Mouse (Mus musculus) heart, postnatal 0 days (tissue): ENCODE measurements around the gene Defb43.
A peak's percentile ranks its signal among the peaks of the same experiment; 100 is the strongest.

Source experiments
- CTCF ChIP-seq: IDR thresholded peaks from 2 replicates; pipeline ENCODE4 v1.5.1; 2016; ENCODE audit warnings: antibody characterized with exemption, control low read depth, low read depth
- EP300 ChIP-seq: IDR thresholded peaks from 2 replicates; pipeline ENCODE4 v1.6.1; 2016; ENCODE audit warnings: antibody characterized with exemption, low read depth

DNA sequence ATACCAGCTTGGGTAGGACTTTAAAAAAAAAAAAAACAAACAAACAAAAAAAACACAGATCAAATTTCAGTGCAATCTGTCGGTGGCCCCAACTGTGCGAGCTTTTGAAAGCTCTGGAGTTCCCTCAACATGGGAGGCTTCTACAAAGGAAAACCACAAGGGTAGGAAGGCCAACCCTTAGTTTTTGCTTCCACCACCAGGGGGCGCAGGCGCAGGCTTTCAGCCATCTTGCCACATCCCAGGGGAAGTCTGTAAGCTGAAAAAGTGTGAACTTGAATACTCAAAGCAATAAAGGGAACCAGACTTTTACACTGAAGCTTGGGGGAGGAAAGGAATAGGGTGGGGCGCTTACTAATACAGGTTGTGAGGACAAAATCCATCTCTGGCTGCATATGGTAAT is 39.2 kb downstream of the Defb43 start:
- TF ChIP-seq CTCF (peak; percentile 81), EP300 (no peak)
